Mouse (Mus musculus): ENCODE data around the gene Nek9. TPM values are rescaled to one million over a fixed set of nuclear protein-coding genes. Genes with fewer than 3 reads are reported as not detected.

Nek9 gene
- polyA plus RNA-seq, 1 experiment from 2014 or later: 26.6 TPM

DNA sequence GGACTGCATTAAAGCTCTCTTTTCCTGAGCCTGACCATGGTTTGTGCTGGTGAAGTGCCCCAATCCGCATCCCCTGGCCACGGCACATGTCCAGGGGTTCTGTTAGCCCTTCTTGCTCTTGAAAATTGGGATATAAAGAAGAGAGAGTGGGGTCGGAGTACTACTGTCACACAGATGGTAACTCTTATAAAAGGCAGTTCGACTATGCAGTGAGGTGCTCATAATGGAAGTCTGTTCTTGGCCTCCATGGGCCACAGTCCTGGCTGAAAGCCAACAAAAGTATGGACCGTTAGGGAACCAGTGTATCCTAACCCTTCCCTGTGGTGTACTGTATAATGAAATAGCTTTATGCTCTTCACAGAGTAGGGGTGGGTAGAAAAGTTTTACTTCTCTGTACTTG, 42.2 kb downstream of the Nek9 start:
- H3K27me3 ChIP-seq (replicated peaks; ENCODE audit: low read depth, poor library complexity, severe bottlenecking): no peaks in the 10 kb centered on the region
- peaks cover 9% of the 10 kb centered on the region; the same call in 1 of the 2 replicates for H3K9me3 ChIP-seq
- WGBS: 83% methylated on average over 5 of the region's 5 CpGs
- H3K4me1 ChIP-seq: peaks cover 11% of the 10 kb centered on the region
- H3K27ac ChIP-seq (replicated peaks): no peak overlapping the region
- peaks cover 42% of the 10 kb centered on the region for H3K36me3 ChIP-seq (replicated peaks)
- no peak overlapping the region for H3K4me3 ChIP-seq
- DNase-seq (ENCODE audit: low spot score): no peak

- no peak overlapping the region for H3K27ac ChIP-seq (replicated peaks)
- H3K4me1 ChIP-seq: peaks cover 11% of the 10 kb centered on the region
- no peak overlapping the region for H3K4me3 ChIP-seq
- DNase-seq (ENCODE audit: low spot score): no peak
- WGBS: 88% methylated on average over 2 of the region's 2 CpGs
- H3K36me3 ChIP-seq (replicated peaks): peaks cover 28% of the 10 kb centered on the region
- peaks cover 9% of the 10 kb centered on the region; the same call in 1 of the 2 replicates for H3K9me3 ChIP-seq
- H3K27me3 ChIP-seq (replicated peaks; ENCODE audit: low read depth, poor library complexity, severe bottlenecking): peaks cover 6% of the 10 kb centered on the region
Observed at GRCm38 (mm10) chr12:85295506-85295905, 43.7 kb downstream of the Nek9 start.

- no peak overlapping the region for H3K4me3 ChIP-seq
- H3K27me3 ChIP-seq (replicated peaks; ENCODE audit: low read depth, poor library complexity, severe bottlenecking): peaks cover 24% of the 10 kb centered on the region
- H3K27ac ChIP-seq (replicated peaks): no peak overlapping the region
- peaks cover 2% of the 10 kb centered on the region for H3K36me3 ChIP-seq (replicated peaks)
- H3K4me1 ChIP-seq: peaks cover 22% of the 10 kb centered on the region
- H3K9me3 ChIP-seq: peaks cover 9% of the 10 kb centered on the region; the same call in 1 of the 2 replicates
- no peak for DNase-seq (ENCODE audit: low spot score)
Observed at GRCm38 (mm10) chr12:85292906-85293305, 46.3 kb downstream of the Nek9 start.

DNA sequence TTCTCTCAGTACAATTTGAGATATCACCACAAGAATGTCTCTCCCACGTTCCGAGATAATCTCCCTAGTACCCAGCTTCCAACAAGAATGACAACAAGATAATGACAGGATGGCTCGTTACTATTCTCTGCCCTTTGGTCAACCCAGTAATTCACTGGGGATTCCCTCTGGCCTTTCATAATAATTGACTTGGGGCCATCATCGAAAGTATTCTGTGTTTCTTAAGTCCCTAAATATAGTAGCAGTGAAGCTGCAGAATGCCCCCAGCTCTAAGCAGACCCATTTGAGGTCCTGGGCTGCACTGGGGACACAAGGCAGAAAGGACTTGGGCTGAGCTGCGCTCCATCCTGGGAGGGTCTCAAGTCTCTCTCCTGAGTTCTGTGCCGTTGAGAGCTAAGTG, 46.9 kb downstream of the Nek9 start:
- H3K36me3 ChIP-seq (replicated peaks): no peaks in the 10 kb centered on the region; the same call in 1 of the 2 replicates
- peaks cover 22% of the 10 kb centered on the region for H3K4me1 ChIP-seq
- no peak overlapping the region for H3K4me3 ChIP-seq
- no peak for DNase-seq (ENCODE audit: low spot score)
- 74% methylated on average over 6 of the region's 6 CpGs for WGBS
- peaks cover 9% of the 10 kb centered on the region; the same call in 1 of the 2 replicates for H3K9me3 ChIP-seq
- H3K27ac ChIP-seq (replicated peaks): no peak overlapping the region
- peaks cover 24% of the 10 kb centered on the region for H3K27me3 ChIP-seq (replicated peaks; ENCODE audit: low read depth, poor library complexity, severe bottlenecking)

- Histone ChIP-seq H3K4me3 (no peak overlapping the region), H3K27me3 (replicated peaks; ENCODE audit: low read depth, poor library complexity, severe bottlenecking) (peaks cover 24% of the 10 kb centered on the region), H3K27ac (replicated peaks) (no peak overlapping the region), H3K9me3 (peaks cover 9% of the 10 kb centered on the region; the same call in 1 of the 2 replicates), H3K4me1 (peaks cover 22% of the 10 kb centered on the region), H3K36me3 (replicated peaks) (no peaks in the 10 kb centered on the region; the same call in 1 of the 2 replicates)
- DNase-seq (ENCODE audit: low spot score): no peak
Observed at GRCm38 (mm10) chr12:85291541-85291940, 47.6 kb downstream of the Nek9 start.

- no peak for DNase-seq (ENCODE audit: low spot score)
- Histone ChIP-seq H3K27ac (replicated peaks) (no peak overlapping the region), H3K4me1 (peaks cover 20% of the 10 kb centered on the region), H3K9me3 (peaks cover 9% of the 10 kb centered on the region; the same call in 1 of the 2 replicates), H3K27me3 (replicated peaks; ENCODE audit: low read depth, poor library complexity, severe bottlenecking) (peaks cover 24% of the 10 kb centered on the region), H3K36me3 (replicated peaks) (no peaks in the 10 kb centered on the region), H3K4me3 (no peak overlapping the region)
- WGBS: 80% methylated on average over 10 of the region's 10 CpGs
Observed at GRCm38 (mm10) chr12:85290633-85291032, 48.5 kb downstream of the Nek9 start.

- peak overlapping the region; percentile 80 for H3K27ac ChIP-seq (replicated peaks)
- WGBS: 58% methylated on average over 24 of the region's 24 CpGs
- peaks cover 2% of the 10 kb centered on the region; the same call in 1 of the 2 replicates for H3K9me3 ChIP-seq
- H3K36me3 ChIP-seq (replicated peaks): no peaks in the 10 kb centered on the region
- no peak for DNase-seq (ENCODE audit: low spot score)
- H3K27me3 ChIP-seq (replicated peaks; ENCODE audit: low read depth, poor library complexity, severe bottlenecking): peaks cover 24% of the 10 kb centered on the region
- H3K4me1 ChIP-seq: peaks cover 20% of the 10 kb centered on the region
- H3K4me3 ChIP-seq: peak overlapping the region; percentile 65
Observed at GRCm38 (mm10) chr12:85289157-85290000, 49.8 kb downstream of the Nek9 start.

DNA sequence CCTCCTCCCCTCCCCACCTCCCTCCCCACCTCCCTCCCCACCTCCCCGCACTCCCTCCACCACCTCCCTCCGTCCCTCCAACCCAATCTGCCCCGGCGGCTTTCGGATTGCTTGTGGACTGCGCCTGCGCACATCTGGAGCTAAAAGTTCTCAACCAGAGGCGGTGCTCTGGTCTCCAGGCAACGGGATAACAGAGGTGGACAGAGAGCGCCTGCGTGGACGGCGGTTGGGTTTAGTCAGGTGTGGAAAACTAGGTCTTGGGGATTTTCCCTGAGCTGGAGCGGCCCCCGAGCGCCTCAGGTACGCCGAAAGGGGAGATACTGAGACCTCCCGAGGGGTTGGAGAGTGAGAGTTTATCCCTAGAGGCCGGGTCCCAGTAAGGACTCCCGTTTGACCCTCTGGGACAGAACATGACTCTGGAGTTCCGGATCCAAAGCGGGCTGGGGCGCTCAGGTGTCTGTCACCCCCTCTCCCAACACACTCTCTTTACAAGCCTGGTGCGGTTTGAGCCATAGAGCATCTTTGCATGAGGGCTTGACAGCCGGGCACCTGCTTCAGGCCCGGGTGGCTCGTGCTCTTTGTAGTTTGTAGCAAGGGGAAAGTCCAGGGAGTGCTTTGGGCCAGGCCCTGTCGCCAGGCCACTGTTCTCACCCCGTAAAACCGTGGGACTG, 50.5 kb downstream of the Nek9 start, which contains the start of gene Zc2hc1c:
TSS of gene Zc2hc1c (plus strand) at position 106 of the 671 bp plus-strand sequence.
- 2% methylated on average over 31 of the region's 31 CpGs for WGBS

GRCm38 (mm10) chr12:85287809-85288485, 51.2 kb downstream of the Nek9 start, which contains the start of gene Acyp1:
Gene Acyp1, minus strand, starts transcription at chr12:85288438.
- 9% methylated on average over 21 of the region's 21 CpGs for WGBS
- DNase-seq (ENCODE audit: low spot score): no peak

More for the DNA sequence above, 50.5 kb downstream of the Nek9 start, which contains the start of gene Zc2hc1c:
- Histone ChIP-seq H3K9me3 (no peaks in the 10 kb centered on the region), H3K4me1 (peaks cover 20% of the 10 kb centered on the region), H3K27ac (replicated peaks) (peak within 1 kb of the TSS; percentile 80), H3K36me3 (replicated peaks) (no peaks in the 10 kb centered on the region), H3K27me3 (replicated peaks; ENCODE audit: low read depth, poor library complexity, severe bottlenecking) (peaks cover 24% of the 10 kb centered on the region), H3K4me3 (peak within 1 kb of the TSS; percentile 65)
- DNase-seq (ENCODE audit: low spot score): peak; percentile 94

DNA sequence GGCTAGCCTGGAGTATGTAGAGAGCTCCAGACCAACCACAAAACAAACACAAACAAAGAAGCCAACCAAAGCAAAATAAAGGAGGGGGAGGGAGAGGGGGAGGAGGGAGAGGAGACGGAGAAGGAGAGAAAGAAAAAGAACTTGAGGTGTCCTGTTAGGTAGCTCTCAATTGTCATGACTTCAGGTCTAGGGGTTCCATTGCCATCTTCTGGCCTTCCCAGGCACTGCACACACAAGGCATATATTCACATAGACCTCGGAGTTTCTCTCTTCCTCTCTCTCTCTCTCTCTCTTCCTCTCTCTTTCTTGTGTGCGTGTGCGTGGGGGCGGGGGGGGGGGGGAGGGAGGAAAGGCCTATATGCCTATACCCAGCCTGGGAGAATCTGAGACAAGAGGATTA, 52.2 kb downstream of the Nek9 start:
- Histone ChIP-seq H3K9me3 (no peaks in the 10 kb centered on the region), H3K4me1 (peaks cover 20% of the 10 kb centered on the region), H3K36me3 (replicated peaks) (no peaks in the 10 kb centered on the region), H3K4me3 (no peak overlapping the region), H3K27ac (replicated peaks) (no peak overlapping the region), H3K27me3 (replicated peaks; ENCODE audit: low read depth, poor library complexity, severe bottlenecking) (peaks cover 24% of the 10 kb centered on the region)
- DNase-seq (ENCODE audit: low spot score): peak; percentile 39
- 14% methylated on average over 3 of the region's 5 CpGs for WGBS

More at GRCm38 (mm10) chr12:85287809-85288485, 51.2 kb downstream of the Nek9 start, which contains the start of gene Acyp1:
- no peaks in the 10 kb centered on the region for H3K36me3 ChIP-seq (replicated peaks)
- H3K4me3 ChIP-seq: peak within 1 kb of the TSS; percentile 65
- H3K27me3 ChIP-seq (replicated peaks; ENCODE audit: low read depth, poor library complexity, severe bottlenecking): peaks cover 24% of the 10 kb centered on the region
- peaks cover 20% of the 10 kb centered on the region for H3K4me1 ChIP-seq
- peak within 1 kb of the TSS; percentile 80 for H3K27ac ChIP-seq (replicated peaks)
- no peaks in the 10 kb centered on the region for H3K9me3 ChIP-seq

- DNase-seq (ENCODE audit: low spot score): no peak
- no peak overlapping the region for H3K27ac ChIP-seq (replicated peaks)
- H3K36me3 ChIP-seq (replicated peaks): no peaks in the 10 kb centered on the region
- peaks cover 13% of the 10 kb centered on the region for H3K27me3 ChIP-seq (replicated peaks; ENCODE audit: low read depth, poor library complexity, severe bottlenecking)
- H3K9me3 ChIP-seq: no peaks in the 10 kb centered on the region
- 88% methylated on average over 4 of the region's 4 CpGs for WGBS
- H3K4me1 ChIP-seq: peaks cover 22% of the 10 kb centered on the region
- no peak overlapping the region for H3K4me3 ChIP-seq
Observed at GRCm38 (mm10) chr12:85284996-85285395, 54.2 kb downstream of the Nek9 start.

GRCm38 (mm10) chr12:85284331-85284730, 54.8 kb downstream of the Nek9 start:
- 70% methylated on average over 8 of the region's 8 CpGs for WGBS
- no peak overlapping the region for H3K27ac ChIP-seq (replicated peaks)
- no peak for DNase-seq (ENCODE audit: low spot score)
- no peaks in the 10 kb centered on the region for H3K36me3 ChIP-seq (replicated peaks)
- peaks cover 7% of the 10 kb centered on the region for H3K27me3 ChIP-seq (replicated peaks; ENCODE audit: low read depth, poor library complexity, severe bottlenecking)
- no peaks in the 10 kb centered on the region for H3K9me3 ChIP-seq
- H3K4me1 ChIP-seq: peaks cover 26% of the 10 kb centered on the region
- H3K4me3 ChIP-seq: no peak overlapping the region

Data from embryonic facial prominence, embryonic 10.5 days (tissue).